Mouse (Mus musculus) C2C12 (cell line): ENCODE measurements around the gene Amigo1.

Experiments used
- CTCF ChIP-seq: IDR thresholded peaks from one replicate; pipeline ENCODE4 v1.5.1; 2011; ENCODE audit not compliant: control insufficient read depth, insufficient read depth, insufficient read length
- USF1 ChIP-seq: IDR thresholded peaks from one replicate; pipeline ENCODE4 v1.6.1; 2011; ENCODE audit warnings: low read depth, mild to moderate bottlenecking, control low read depth, moderate library complexity

- no peak for TF ChIP-seq CTCF
- TF ChIP-seq USF1, result no peak
Observed at GRCm38 (mm10) chr3:108202506-108202905, 16.4 kb downstream of the Amigo1 start.
